Mouse (Mus musculus): ENCODE results near the gene Usp6nl.

GRCm38 (mm10) chr2:6391940-6392339 lies 69.5 kb downstream of the Usp6nl start:
- TF ChIP-seq GATA1 (IDR thresholded peaks at IDR 0.05; ENCODE audit: borderline replicate concordance, low read length) (no peak), FLI1 (IDR thresholded peaks at IDR 0.05; ENCODE audit: low read length) (no peak)
